Mouse (Mus musculus): ENCODE measurements around the gene Nlrp4c. TPM values are rescaled to one million over a fixed set of nuclear protein-coding genes. Genes with fewer than 3 reads are reported as not detected.

Nlrp4c gene
- total RNA-seq, 2 experiments from 2014 or later = not detected

Other genes starting within 250 kb of the Nlrp4c start
- gene Vmn1r63, start 239.7 kb upstream of the Nlrp4c start, total RNA-seq (2021) = not detected
- not detected for gene Vmn1r64, start 160.6 kb upstream of the Nlrp4c start, total RNA-seq (2021)
- not detected for gene Vmn1r65, start 34.2 kb upstream of the Nlrp4c start, total RNA-seq (2021)
- 10 to 100 TPM; 26.9 to 29.1 TPM for gene Zfp787, start 110.8 kb downstream of the Nlrp4c start, total RNA-seq (2021)
- 10 to 100 TPM; 51.0 to 58.8 TPM for gene Zfp444, start 127.1 kb downstream of the Nlrp4c start, total RNA-seq (2021)
- gene Galp, start 151.9 kb downstream of the Nlrp4c start, total RNA-seq (2021) = not detected
- gene Zscan5b, start 177.1 kb downstream of the Nlrp4c start, total RNA-seq (2021) = not detected
- gene Epp13, start 207.5 kb downstream of the Nlrp4c start, total RNA-seq (2021) = not detected
- gene Zfp667, start 241.4 kb downstream of the Nlrp4c start, total RNA-seq (2021) = 10 to 100 TPM; 10.1 to 12.1 TPM